Mouse (Mus musculus): Measurements from ENCODE around the gene Adgrl2.

GRCm38 (mm10) chr3:148861860-148862259 is 128.5 kb downstream of the Adgrl2 start:
- no peak for TF ChIP-seq CTCF (IDR thresholded peaks at IDR 0.05; ENCODE audit: borderline replicate concordance, control insufficient read depth, extremely low read depth, insufficient read depth, low read length, poor library complexity)
- no peak for TF ChIP-seq POLR2A (IDR thresholded peaks at IDR 0.05; ENCODE audit: control insufficient read depth, extremely low read depth, insufficient read depth, low read length, poor library complexity)

All from thymus, adult 2 months (tissue).